Mouse (Mus musculus): ENCODE results near the gene Plp1.

Gene Plp1

GRCm38 (mm10) chrX:136822371-136822770, at the start of gene Plp1:
Plp1 (plus strand) TSS chrX:136822671.
- no peak for DNase-seq

- DNase-seq = no peak
Observed at GRCm38 (mm10) chrX:136773035-136773434, 49.4 kb upstream of the Plp1 start.

- DNase-seq = no peak
Observed at GRCm38 (mm10) chrX:136778046-136778445, 44.4 kb upstream of the Plp1 start.

- DNase-seq = no peak
Observed at GRCm38 (mm10) chrX:136779262-136779661, 43.2 kb upstream of the Plp1 start.

- DNase-seq = no peak
Observed at GRCm38 (mm10) chrX:136780041-136780440, 42.4 kb upstream of the Plp1 start, which contains the start of gene Glra4. Glra4 (minus strand) TSS chrX:136780141.

GRCm38 (mm10) chrX:136789446-136789845, 33.0 kb upstream of the Plp1 start:
- DNase-seq = peak; percentile 31

GRCm38 (mm10) chrX:136797223-136797622, 25.2 kb upstream of the Plp1 start:
- DNase-seq = no peak

GRCm38 (mm10) chrX:136819752-136820151, 2.7 kb upstream of the Plp1 start:
- DNase-seq = no peak

- DNase-seq = peak; percentile 68
Observed at GRCm38 (mm10) chrX:136820250-136820649, 2.2 kb upstream of the Plp1 start.

GRCm38 (mm10) chrX:136825016-136825415, 2.5 kb downstream of the Plp1 start:
- no peak for DNase-seq

- no peak for DNase-seq
Observed at GRCm38 (mm10) chrX:136828610-136829009, 6.1 kb downstream of the Plp1 start.

- peak; percentile 5 for DNase-seq
Observed at GRCm38 (mm10) chrX:136850300-136850699, 27.8 kb downstream of the Plp1 start.

GRCm38 (mm10) chrX:136868061-136869040, 45.9 kb downstream of the Plp1 start, which contains the start of gene Rab9b:
Rab9b (minus strand) TSS chrX:136868755.
- no peak for DNase-seq

Measured in kidney, adult 9 months (tissue).